Mouse (Mus musculus): ENCODE results near the gene Wdr5.
"Not testable (repeated sequence)": the region's sequence is repeated elsewhere in the genome, so short reads cannot be mapped to it uniquely, and the experiment has no call there.

Wdr5 gene

GRCm38 (mm10) chr2:27504113-27504885 lies 10.7 kb upstream of the Wdr5 start:
- DNase-seq (ENCODE audit: extremely low spot score): no peak

GRCm38 (mm10) chr2:27505539-27505938 lies 9.4 kb upstream of the Wdr5 start:
- DNase-seq (ENCODE audit: extremely low spot score): peak; percentile 59

- not testable (repeated sequence) for DNase-seq (ENCODE audit: extremely low spot score)
These were observed 8.3 kb upstream of the Wdr5 start for GRCm38 (mm10) chr2:27506658-27507057.

- no peak for DNase-seq (ENCODE audit: extremely low spot score)
These were observed 7.4 kb upstream of the Wdr5 start, which contains the start of gene Brd3 for GRCm38 (mm10) chr2:27507562-27507961. TSS of gene Brd3 (minus strand) at chr2:27507662.

GRCm38 (mm10) chr2:27510706-27511105 lies 4.3 kb upstream of the Wdr5 start:
- DNase-seq (ENCODE audit: extremely low spot score): no peak

GRCm38 (mm10) chr2:27512909-27513308 lies 2.0 kb upstream of the Wdr5 start:
- DNase-seq (ENCODE audit: extremely low spot score): no peak

- no peak for DNase-seq (ENCODE audit: extremely low spot score)
These were observed 1.1 kb upstream of the Wdr5 start for GRCm38 (mm10) chr2:27513861-27514260.

- DNase-seq (ENCODE audit: extremely low spot score): peak; percentile 12
These were observed 597 bp downstream of the Wdr5 start for GRCm38 (mm10) chr2:27515341-27516166.

- DNase-seq (ENCODE audit: extremely low spot score): no peak
These were observed 1.3 kb downstream of the Wdr5 start for GRCm38 (mm10) chr2:27516289-27516688.

GRCm38 (mm10) chr2:27518283-27518682 lies 3.3 kb downstream of the Wdr5 start:
- no peak for DNase-seq (ENCODE audit: extremely low spot score)

GRCm38 (mm10) chr2:27538455-27539330 lies 23.7 kb downstream of the Wdr5 start:
- not testable (repeated sequence) for DNase-seq (ENCODE audit: extremely low spot score)

- no peak for DNase-seq (ENCODE audit: extremely low spot score)
These were observed 24.4 kb downstream of the Wdr5 start for GRCm38 (mm10) chr2:27539336-27539735.

GRCm38 (mm10) chr2:27539772-27540514 lies 25.0 kb downstream of the Wdr5 start:
- peak; percentile 95 for DNase-seq (ENCODE audit: extremely low spot score)

GRCm38 (mm10) chr2:27540515-27540836 lies 25.5 kb downstream of the Wdr5 start:
- DNase-seq (ENCODE audit: extremely low spot score): no peak

- no peak for DNase-seq (ENCODE audit: extremely low spot score)
These were observed 26.3 kb downstream of the Wdr5 start for GRCm38 (mm10) chr2:27541225-27541624.

GRCm38 (mm10) chr2:27544613-27545012 lies 29.7 kb downstream of the Wdr5 start:
- DNase-seq (ENCODE audit: extremely low spot score): no peak

GRCm38 (mm10) chr2:27545517-27545916 lies 30.6 kb downstream of the Wdr5 start:
- DNase-seq (ENCODE audit: extremely low spot score): not testable (repeated sequence)

- not testable (repeated sequence) for DNase-seq (ENCODE audit: extremely low spot score)
These were observed 31.1 kb downstream of the Wdr5 start for GRCm38 (mm10) chr2:27546041-27546440.

- DNase-seq (ENCODE audit: extremely low spot score): no peak
These were observed 32.4 kb downstream of the Wdr5 start for GRCm38 (mm10) chr2:27547326-27547725.

- DNase-seq (ENCODE audit: extremely low spot score): no peak
These were observed 33.0 kb downstream of the Wdr5 start for GRCm38 (mm10) chr2:27547986-27548385.

GRCm38 (mm10) chr2:27548664-27549369 lies 33.9 kb downstream of the Wdr5 start:
- DNase-seq (ENCODE audit: extremely low spot score): no peak
